Mouse (Mus musculus): ENCODE measurements around the gene Gm44973. TPM values are rescaled to one million over a fixed set of nuclear protein-coding genes. Genes with fewer than 3 reads are reported as not detected.
"Not testable (repeated sequence)": the region's sequence is repeated elsewhere in the genome, so short reads cannot be mapped to it uniquely, and the experiment has no call there.

The Gm44973 gene
- polyA plus RNA-seq, 1 experiment from 2014 or later, result 1.5 TPM

DNA sequence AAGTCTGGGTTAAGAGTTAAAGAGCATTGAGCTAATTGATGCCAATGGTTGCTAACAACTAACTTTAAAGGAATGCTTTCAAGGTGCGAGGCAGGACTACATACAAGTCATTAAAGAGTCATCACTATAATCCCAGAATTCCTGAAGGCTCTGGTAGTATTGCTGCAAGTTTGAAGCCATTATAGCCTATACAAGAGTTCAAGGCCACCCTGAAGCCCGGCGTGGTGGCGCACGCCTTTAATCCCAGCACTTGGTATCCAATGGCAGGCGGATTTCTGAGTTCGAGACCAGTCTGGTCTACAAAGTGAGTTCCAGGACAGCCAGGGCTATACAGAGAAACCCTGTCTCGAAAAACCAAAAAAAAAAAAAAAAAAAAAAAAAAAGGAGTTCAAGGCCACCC is 4.3 kb downstream of the Gm44973 start:
- 18% methylated on average over 8 of the region's 8 CpGs for WGBS
- H3K4me3 ChIP-seq, result peak overlapping the region; percentile 88
- H3K4me1 ChIP-seq, result peaks cover 21% of the 10 kb centered on the region
- H3K27me3 ChIP-seq; H3K9me3 ChIP-seq (replicated peaks); ATAC-seq: not testable (repeated sequence)
- H3K36me3 ChIP-seq (ENCODE audit: poor library complexity, severe bottlenecking), result peaks cover 38% of the 10 kb centered on the region
- H3K4me2 ChIP-seq, result peak overlapping the region; percentile 87
- peak overlapping the region; percentile 93 for H3K27ac ChIP-seq
- 0 out of 2 replicates have a peak overlapping the region, but pooled peaks have one; percentile 26 for H3K9ac ChIP-seq

DNA sequence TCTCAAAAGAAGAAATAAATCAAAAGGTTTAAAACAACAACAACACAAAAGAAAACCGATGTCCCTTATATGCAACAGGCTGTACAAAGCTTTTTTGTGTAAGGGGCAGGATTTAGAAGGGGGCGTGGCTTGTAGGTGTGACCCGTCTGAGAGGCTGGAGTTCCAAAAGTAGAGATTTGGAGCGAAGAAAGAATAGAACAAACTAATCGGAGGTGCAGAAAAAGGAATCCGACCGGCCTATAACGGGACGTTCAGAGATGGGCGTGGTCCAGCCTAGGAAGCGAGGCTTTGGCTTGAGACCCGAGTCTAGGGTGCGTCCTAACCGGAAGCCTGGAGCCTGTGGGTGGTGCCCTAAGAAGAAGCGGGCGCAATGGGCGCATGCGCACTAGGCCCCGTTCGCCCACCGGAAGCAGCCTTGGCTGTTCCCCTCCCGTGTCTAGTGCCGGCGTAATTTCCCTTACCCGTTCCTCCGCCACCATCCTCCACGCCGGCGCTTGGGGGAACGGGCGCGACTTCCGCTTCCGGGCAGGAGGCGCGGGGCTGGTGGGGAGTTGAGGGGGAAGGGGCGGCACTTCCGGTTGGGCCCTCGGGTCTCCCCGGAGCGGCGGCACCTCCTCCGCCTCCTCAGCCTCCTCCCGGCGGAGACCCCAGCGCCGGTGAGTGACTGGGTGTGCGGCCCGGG is 4.8 kb downstream of the Gm44973 start, which contains the start of the genes Zfp865 and Ccdc106:
Gene Zfp865 (plus strand): TSS at position 377 of the 682 bp plus-strand sequence.
Gene Ccdc106 (plus strand): TSS at position 554 of the 682 bp plus-strand sequence.
- peak; percentile 92 for ATAC-seq
- under 1% methylated on average over 44 of the region's 49 CpGs for WGBS
- H3K27me3 ChIP-seq, result no peaks in the 10 kb centered on the region

DNA sequence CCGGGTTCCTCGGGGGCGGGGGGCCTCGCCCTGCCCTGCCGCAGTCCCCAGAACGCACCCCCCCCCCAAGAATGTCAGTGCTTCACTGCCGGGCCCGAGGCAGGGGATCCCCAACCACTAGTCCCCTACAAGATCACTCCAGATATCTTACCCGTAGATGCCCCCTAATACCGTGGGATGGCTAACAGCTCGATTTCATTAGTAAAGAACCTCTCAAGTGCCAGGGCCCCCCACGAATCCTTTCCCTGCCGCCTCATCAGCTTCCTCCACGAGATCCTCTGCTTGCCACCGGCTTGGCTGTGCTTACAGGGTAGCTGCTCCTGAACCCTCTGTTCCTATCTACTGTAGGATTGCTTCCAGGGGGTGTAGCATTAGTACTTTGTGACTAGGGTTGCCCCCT is 5.4 kb downstream of the Gm44973 start:
- WGBS, result under 1% methylated on average over 10 of the region's 15 CpGs
- Histone ChIP-seq H3K27ac (peak overlapping the region; percentile 93), H3K27me3 (no peaks in the 10 kb centered on the region), H3K4me2 (peak overlapping the region; percentile 87), H3K4me1 (peaks cover 21% of the 10 kb centered on the region), H3K9ac (peak overlapping the region; percentile 97), H3K4me3 (peak overlapping the region; percentile 88), H3K9me3 (replicated peaks) (no peaks in the 10 kb centered on the region), H3K36me3 (ENCODE audit: poor library complexity, severe bottlenecking) (peaks cover 38% of the 10 kb centered on the region)
- ATAC-seq, result peak; percentile 2; the same call in 1 of the 2 replicates

More for the DNA sequence above, 4.8 kb downstream of the Gm44973 start, which contains the start of the genes Zfp865 and Ccdc106:
- H3K27ac ChIP-seq, result peak within 1 kb of the TSS; percentile 93
- peak within 1 kb of the TSS; percentile 87 for H3K4me2 ChIP-seq
- peaks cover 38% of the 10 kb centered on the region for H3K36me3 ChIP-seq (ENCODE audit: poor library complexity, severe bottlenecking)
- peaks cover 21% of the 10 kb centered on the region for H3K4me1 ChIP-seq
- peak within 1 kb of the TSS; percentile 97 for H3K9ac ChIP-seq
- H3K9me3 ChIP-seq (replicated peaks), result no peaks in the 10 kb centered on the region
- H3K4me3 ChIP-seq, result peak within 1 kb of the TSS; percentile 88

DNA sequence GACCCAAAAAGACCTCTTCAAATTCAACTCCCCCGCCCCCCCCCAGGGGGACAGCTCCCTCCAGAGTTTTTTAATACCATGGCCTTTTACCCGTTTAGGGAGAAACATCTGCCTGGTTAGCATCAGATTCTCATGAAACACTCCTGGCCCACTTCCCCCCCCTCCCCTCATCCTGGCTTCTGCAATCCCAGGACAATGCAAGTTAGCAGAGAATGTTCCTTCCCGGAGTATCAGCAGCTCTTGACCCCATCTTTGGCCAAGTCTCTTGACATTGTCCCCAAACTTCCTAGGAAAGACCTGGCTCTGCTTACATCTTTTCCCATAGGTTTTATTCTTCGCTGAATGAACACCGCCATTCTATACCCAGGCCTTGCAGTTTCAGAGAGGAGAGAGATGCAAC is 5.9 kb downstream of the Gm44973 start:
- Histone ChIP-seq H3K9me3 (replicated peaks) (no peaks in the 10 kb centered on the region), H3K36me3 (ENCODE audit: poor library complexity, severe bottlenecking) (peaks cover 41% of the 10 kb centered on the region), H3K4me3 (peak overlapping the region; percentile 88), H3K4me2 (peak overlapping the region; percentile 87), H3K9ac (peak overlapping the region; percentile 97), H3K4me1 (peaks cover 16% of the 10 kb centered on the region), H3K27ac (peak overlapping the region; percentile 51), H3K27me3 (no peaks in the 10 kb centered on the region)
- ATAC-seq, result no peak
- 45% methylated on average over 5 of the region's 5 CpGs for WGBS

DNA sequence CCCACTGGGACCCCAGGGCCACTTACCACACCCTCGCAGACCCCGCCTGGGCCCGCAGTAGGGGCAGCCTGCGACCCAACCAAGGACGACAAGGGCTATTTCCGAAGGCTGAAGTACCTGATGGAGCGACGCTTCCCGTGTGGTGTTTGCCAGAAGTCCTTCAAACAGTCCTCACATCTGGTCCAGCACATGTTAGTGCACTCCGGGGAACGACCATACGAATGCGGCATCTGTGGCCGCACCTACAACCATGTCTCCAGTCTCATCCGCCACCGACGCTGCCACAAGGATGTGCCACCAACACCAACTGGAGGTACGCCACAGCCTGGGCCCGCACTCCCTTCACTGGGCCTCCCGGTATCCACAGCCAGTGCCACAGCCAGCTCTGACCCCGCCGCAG is 14.2 kb downstream of the Gm44973 start:
- 98% methylated on average over 22 of the region's 22 CpGs for WGBS
- peaks cover 83% of the 10 kb centered on the region for H3K36me3 ChIP-seq (ENCODE audit: poor library complexity, severe bottlenecking)
- ATAC-seq, result no peak

DNA sequence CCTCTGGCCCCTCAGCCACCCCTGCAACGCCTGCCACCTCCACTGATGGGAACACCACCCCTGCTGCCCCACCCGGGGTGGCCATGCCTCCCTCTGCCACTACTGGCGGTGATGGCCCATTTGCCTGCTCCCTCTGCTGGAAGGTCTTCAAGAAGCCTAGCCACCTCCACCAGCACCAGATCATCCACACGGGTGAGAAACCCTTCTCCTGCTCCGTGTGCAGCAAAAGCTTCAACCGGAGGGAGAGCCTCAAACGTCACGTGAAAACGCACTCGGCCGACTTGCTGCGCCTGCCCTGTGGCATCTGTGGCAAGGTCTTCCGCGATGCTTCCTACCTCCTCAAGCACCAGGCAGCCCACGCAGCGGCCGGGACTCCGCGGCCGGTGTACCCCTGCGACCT is 14.7 kb downstream of the Gm44973 start:
- no peak overlapping the region for H3K4me3 ChIP-seq
- 94% methylated on average over 21 of the region's 21 CpGs for WGBS
- no peak for ATAC-seq
- H3K36me3 ChIP-seq (ENCODE audit: poor library complexity, severe bottlenecking), result peaks cover 87% of the 10 kb centered on the region
- H3K9ac ChIP-seq, result no peak overlapping the region
- H3K27ac ChIP-seq, result no peak overlapping the region
- no peaks in the 10 kb centered on the region for H3K27me3 ChIP-seq
- no peaks in the 10 kb centered on the region for H3K4me1 ChIP-seq
- peaks cover 28% of the 10 kb centered on the region for H3K9me3 ChIP-seq (replicated peaks)
- no peak overlapping the region for H3K4me2 ChIP-seq

More for the DNA sequence above, 14.2 kb downstream of the Gm44973 start:
- H3K4me1 ChIP-seq, result no peaks in the 10 kb centered on the region
- H3K4me3 ChIP-seq, result no peak overlapping the region
- H3K4me2 ChIP-seq, result no peak overlapping the region
- H3K27ac ChIP-seq, result no peak overlapping the region
- H3K9me3 ChIP-seq (replicated peaks), result peaks cover 28% of the 10 kb centered on the region
- no peak overlapping the region for H3K9ac ChIP-seq
- H3K27me3 ChIP-seq, result no peaks in the 10 kb centered on the region

DNA sequence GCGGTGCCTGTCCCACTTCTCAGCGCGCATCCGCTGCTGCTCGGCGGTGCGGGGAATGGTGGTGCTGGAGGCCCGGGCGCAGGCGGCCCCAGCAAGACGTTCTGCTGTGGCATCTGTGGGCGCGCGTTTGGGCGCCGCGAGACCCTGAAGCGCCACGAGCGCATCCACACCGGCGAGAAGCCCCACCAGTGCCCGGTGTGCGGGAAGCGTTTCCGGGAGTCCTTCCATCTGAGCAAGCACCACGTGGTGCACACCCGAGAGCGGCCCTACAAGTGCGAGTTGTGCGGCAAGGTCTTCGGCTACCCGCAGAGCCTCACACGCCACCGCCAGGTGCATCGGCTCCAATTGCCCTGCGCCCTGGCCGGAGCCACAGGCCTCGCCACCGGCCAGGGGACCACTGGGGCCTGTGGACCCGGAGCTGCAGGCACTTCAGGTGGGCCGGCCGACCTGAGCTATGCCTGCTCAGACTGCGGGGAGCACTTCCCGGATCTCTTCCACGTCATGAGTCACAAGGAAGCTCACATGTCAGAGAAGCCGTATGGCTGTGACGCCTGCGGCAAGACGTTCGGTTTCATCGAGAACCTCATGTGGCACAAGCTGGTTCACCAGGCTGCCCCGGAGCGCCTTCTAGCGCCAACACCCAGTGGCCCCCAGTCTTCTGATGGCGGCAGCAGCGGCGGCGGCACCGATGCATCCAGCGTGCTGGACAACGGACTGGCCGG is 15.4 kb downstream of the Gm44973 start:
- Histone ChIP-seq H3K4me1 (no peaks in the 10 kb centered on the region), H3K27ac (no peak overlapping the region), H3K4me2 (no peak overlapping the region), H3K9ac (no peak overlapping the region), H3K9me3 (replicated peaks) (peaks cover 28% of the 10 kb centered on the region), H3K27me3 (no peaks in the 10 kb centered on the region), H3K4me3 (peak overlapping the region; percentile 12; the same call in 1 of the 2 replicates), H3K36me3 (ENCODE audit: poor library complexity, severe bottlenecking) (peaks cover 95% of the 10 kb centered on the region)
- no peak for ATAC-seq
- WGBS, result 87% methylated on average over 63 of the region's 63 CpGs

DNA sequence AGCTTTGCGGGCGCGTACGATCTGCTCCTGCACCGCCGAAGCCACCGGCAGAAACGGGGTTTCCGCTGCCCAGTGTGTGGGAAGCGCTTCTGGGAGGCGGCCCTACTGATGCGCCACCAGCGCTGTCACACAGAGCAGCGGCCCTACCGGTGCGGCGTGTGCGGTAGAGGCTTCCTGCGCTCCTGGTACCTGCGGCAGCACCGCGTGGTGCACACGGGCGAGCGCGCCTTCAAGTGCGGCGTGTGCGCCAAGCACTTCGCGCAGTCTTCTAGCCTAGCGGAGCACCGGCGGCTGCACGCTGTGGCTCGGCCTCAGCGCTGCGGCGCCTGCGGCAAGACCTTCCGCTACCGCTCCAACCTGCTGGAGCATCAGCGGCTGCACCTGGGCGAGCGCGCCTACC is 16.2 kb downstream of the Gm44973 start:
- WGBS, result 81% methylated on average over 46 of the region's 46 CpGs

DNA sequence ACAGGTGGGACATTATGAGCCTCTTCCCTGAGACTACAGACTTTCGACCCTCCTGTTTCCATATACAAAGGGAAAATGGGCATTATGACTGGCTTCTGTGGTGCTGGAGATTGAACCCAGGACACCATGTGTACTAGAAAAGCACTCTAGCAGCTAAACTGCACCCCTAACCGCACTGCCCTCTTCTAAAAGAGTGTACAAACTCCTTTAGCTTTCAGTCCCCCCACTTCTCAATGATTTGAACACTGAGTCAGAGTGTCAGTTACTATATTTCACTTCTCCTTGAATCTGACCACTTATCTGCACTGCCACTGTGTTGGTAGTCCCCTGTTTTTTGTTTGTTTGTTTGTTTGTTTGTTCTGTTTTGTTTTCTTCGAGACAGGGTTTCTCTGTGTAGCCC is 18.5 kb downstream of the Gm44973 start, which contains the start of gene 4632433K11Rik:
Gene 4632433K11Rik (plus strand): TSS at position 301 of the 400 bp plus-strand sequence.
- no peak for ATAC-seq
- Histone ChIP-seq H3K27ac (no peak within 1 kb of the TSS), H3K9ac (no peak within 1 kb of the TSS), H3K4me2 (no peak within 1 kb of the TSS), H3K4me3 (no peak within 1 kb of the TSS), H3K27me3 (no peaks in the 10 kb centered on the region), H3K9me3 (replicated peaks) (peaks cover 28% of the 10 kb centered on the region), H3K4me1 (0 out of 2 replicates have a peak, but pooled peaks cover 4% of the 10 kb centered on the region), H3K36me3 (ENCODE audit: poor library complexity, severe bottlenecking) (peaks cover 76% of the 10 kb centered on the region)
- 92% methylated on average over 3 of the region's 3 CpGs for WGBS

More for the DNA sequence above, 16.2 kb downstream of the Gm44973 start:
- Histone ChIP-seq H3K4me3 (no peak overlapping the region), H3K36me3 (ENCODE audit: poor library complexity, severe bottlenecking) (peaks cover 96% of the 10 kb centered on the region), H3K4me2 (no peak overlapping the region), H3K9ac (no peak overlapping the region), H3K4me1 (no peaks in the 10 kb centered on the region), H3K9me3 (replicated peaks) (peaks cover 28% of the 10 kb centered on the region), H3K27ac (no peak overlapping the region), H3K27me3 (no peaks in the 10 kb centered on the region)
- no peak for ATAC-seq

DNA sequence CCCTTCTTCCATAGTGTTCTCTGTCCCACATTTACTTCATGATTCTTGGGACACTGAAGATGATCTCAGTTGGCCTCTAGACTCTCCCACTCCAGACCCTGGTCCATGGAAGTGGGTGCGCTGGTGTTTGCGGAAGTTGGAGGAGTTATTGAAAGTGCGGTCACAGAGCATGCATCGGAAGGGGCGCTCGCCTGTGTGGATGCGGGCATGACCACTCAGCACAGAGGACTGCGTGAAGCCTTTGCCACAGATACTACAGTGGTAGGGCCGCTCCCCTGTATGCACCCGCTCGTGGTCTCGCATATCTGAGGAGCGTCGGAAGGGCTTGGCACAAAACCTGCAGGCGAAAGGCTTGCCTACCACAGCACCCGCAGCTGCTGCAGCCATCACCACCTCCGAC is 20.3 kb downstream of the Gm44973 start:
- Histone ChIP-seq H3K9me3 (replicated peaks) (peaks cover 14% of the 10 kb centered on the region), H3K9ac (no peak overlapping the region), H3K4me1 (peaks cover 9% of the 10 kb centered on the region; the same call in 1 of the 2 replicates), H3K27me3 (no peaks in the 10 kb centered on the region), H3K4me2 (no peak overlapping the region), H3K27ac (no peak overlapping the region), H3K36me3 (ENCODE audit: poor library complexity, severe bottlenecking) (peaks cover 58% of the 10 kb centered on the region), H3K4me3 (no peak overlapping the region)
- 99% methylated on average over 17 of the region's 17 CpGs for WGBS
- no peak for ATAC-seq

DNA sequence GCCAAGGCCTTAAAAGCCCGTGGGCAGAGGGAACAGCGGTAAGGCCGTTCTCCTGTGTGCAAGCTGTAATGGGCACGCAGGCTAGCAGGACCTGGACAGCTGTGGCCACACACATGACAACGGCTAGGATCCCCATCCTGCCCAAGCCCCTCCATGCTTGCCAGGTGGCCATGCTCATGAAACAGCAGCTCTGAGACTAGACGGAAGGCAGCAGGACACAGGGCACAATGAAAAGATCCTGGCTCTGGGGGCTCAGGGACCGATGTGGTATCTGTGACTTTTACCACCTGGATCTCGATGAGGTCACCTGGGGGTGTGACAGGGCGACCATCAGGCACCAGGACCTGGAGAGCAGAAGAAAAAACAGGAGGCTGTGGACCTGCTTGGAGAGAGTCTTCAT is 20.8 kb downstream of the Gm44973 start:
- Histone ChIP-seq H3K27me3 (no peaks in the 10 kb centered on the region), H3K4me1 (peaks cover 9% of the 10 kb centered on the region; the same call in 1 of the 2 replicates), H3K9ac (no peak overlapping the region), H3K4me3 (no peak overlapping the region), H3K4me2 (no peak overlapping the region), H3K36me3 (ENCODE audit: poor library complexity, severe bottlenecking) (peaks cover 54% of the 10 kb centered on the region), H3K27ac (no peak overlapping the region), H3K9me3 (replicated peaks) (peaks cover 9% of the 10 kb centered on the region)
- WGBS, result 93% methylated on average over 9 of the region's 9 CpGs
- ATAC-seq, result no peak

DNA sequence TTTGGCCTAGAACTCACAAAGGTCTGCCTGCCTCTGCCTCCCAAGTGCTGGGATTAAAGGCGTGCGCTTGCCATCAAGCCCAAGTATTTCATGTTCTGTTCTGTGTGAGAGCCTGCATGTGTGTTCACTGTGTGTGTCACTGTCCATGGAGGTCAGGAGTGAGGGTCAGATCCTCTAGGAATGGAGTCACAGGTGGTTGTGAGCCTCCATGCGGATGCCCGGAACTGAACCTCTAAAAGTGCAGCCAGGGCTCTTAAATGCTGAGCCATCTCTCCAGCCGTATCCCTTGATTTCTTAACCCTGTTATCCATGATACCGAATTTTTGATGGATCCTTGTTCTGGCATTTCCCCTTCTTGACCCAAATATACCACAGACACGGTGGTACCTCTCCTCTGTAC is 21.7 kb downstream of the Gm44973 start:
- no peaks in the 10 kb centered on the region for H3K27me3 ChIP-seq
- H3K9ac ChIP-seq, result no peak overlapping the region
- 91% methylated on average over 7 of the region's 7 CpGs for WGBS
- H3K4me2 ChIP-seq, result 0 out of 2 replicates have a peak overlapping the region, but pooled peaks have one; percentile 59
- no peak for ATAC-seq
- peaks cover 9% of the 10 kb centered on the region; the same call in 1 of the 2 replicates for H3K4me1 ChIP-seq
- H3K9me3 ChIP-seq (replicated peaks), result no peaks in the 10 kb centered on the region
- no peak overlapping the region for H3K4me3 ChIP-seq
- peaks cover 48% of the 10 kb centered on the region for H3K36me3 ChIP-seq (ENCODE audit: poor library complexity, severe bottlenecking)
- H3K27ac ChIP-seq, result no peak overlapping the region

Measured in forebrain, embryonic 13.5 days (tissue).